Mouse (Mus musculus): ENCODE results near the gene Klf1.
"Not testable (repeated sequence)": the region's sequence is repeated elsewhere in the genome, so short reads cannot be mapped to it uniquely, and the experiment has no call there.

Gene Klf1

DNA sequence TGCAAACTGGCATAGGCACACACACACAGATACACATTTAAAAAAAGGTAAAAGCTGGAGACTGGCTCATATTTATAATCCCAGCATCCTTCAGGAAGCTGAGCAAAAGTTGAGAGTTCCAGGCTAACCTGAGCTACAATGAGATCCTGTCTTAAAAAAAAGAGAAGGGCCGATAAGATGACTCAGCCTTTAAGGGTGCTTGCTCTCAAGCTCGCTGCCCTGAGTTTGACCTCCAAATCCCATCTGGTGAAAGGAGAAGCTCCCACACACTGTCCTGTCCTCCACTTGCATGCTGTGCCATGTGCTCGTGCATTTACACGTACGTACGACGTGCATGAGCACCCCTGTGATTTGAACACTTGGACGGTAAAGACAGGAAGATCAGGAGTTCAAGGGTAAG is 5.8 kb downstream of the Klf1 start:
- no peak for DNase-seq (ENCODE audit: low spot score)

DNA sequence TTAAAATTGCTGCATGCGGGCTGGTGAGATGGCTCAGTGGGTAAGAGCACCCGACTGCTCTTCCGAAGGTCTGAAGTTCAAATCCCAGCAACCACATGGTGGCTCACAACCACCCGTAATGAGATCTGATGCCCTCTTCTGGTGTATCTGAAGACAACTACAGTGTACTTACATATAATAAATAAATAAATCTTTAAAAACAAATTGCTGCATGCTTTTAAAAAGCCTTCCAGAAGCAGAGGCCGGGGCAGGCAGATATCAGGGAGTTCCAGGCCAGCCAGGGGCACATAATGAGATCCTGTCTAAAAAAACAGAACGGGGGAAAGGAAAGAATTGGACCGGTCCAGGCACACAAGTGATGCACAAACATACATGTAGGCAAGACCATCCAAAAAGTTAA is 6.3 kb downstream of the Klf1 start:
- DNase-seq (ENCODE audit: low spot score): not testable (repeated sequence)

DNA sequence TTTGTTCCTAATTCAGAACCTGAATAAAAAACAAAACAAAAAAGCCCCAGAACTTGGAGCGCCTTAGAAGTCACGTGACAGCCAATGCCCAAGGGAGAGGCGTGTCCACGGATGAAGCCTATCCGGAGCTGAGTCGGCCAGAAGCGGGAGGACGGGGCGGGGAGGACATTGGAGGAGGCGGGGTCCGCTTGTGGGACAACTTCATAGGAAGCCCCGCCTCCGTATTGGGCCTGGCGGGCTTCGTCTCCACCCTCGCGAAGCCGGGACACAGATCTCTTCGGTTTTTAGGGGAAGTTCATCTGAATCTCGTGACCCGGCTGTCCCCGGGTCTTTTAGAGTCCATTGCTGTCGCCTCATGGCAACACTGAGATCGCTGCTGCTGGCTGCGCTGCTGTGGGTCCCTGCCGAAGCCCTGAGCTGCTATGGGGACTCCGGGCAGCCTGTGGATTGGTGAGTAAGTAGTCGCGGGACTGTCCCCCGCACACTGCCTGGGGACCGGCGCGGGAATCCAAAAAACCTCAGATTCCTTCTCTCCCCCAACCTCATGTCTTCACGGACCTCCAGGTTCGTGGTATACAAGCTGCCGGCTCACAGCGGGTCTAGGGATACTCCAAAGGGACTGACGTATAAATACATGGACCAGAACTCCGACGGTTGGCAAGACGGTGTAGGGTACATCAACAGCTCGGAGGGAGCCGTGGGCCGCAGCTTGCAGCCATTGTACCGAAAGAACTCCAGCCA is 6.9 kb downstream of the Klf1 start, which contains the start of gene Dnase2a:
TSS of gene Dnase2a (plus strand) at position 140 of the 741 bp plus-strand sequence.
- peak; percentile 99 for DNase-seq (ENCODE audit: low spot score)

DNA sequence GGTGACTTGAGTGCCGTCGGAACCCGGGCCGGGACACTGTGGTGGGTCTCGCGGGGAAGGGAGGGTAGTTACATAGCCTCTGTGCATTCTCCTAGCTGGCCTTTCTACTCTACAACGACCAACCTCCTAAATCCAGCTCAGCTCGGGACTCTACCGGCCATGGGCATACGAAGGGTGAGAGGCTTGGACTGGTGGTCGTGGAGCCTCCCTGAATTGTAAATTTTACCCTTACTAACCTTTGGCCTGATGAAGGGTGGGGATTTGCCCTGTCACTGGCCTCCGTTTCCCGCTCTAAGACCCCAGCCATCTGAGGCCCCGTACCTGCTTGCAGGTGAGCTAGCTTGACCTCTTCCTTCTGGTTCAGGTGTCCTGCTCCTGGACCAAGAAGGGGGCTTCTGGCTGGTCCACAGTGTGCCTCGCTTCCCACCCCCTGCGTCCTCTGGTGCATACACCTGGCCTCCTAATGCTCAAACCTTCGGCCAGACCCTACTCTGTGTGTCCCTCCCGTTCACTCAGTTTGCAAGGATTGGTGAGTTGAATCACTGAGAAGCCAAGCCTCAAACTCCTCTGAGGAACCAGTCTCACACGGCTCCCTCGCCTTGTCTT is 7.5 kb downstream of the Klf1 start:
- no peak for DNase-seq (ENCODE audit: low spot score)

DNA sequence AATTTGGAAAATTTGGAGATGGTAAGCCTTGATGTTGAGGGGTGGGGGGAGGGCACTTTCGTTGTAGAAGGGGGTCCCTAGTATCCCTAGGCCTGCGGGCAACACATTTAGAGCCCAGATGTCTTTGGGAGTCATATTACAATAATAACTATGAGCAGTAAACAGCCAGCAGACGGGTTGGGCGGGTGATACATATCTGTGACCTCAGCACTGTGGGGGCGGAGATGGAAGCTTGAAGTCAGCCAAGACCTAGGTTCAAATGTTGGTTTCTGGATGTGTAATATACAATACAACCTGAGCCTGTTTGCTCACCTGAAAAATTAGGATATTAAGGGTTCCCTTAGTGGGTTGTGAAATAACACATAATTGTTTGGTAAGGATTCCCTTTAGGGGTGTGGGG is 8.2 kb downstream of the Klf1 start:
- no peak for DNase-seq (ENCODE audit: low spot score)

DNA sequence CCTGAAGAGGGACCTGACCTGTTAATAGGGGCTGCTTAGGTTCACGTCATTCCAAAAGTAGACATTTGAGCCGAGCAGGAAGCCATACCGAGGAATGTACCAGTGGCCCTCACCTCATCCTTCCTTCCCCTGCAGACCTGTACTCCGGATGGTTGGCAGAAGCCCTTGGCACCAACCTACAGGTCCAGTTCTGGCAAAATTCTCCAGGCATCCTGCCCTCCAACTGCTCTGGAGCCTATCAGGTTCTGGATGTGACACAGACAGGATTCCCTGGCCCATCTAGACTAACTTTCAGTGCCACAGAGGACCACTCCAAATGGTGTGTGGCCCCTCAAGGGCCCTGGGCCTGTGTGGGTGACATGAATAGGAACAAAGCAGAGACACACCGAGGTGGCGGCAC is 8.8 kb downstream of the Klf1 start:
- no peak for DNase-seq (ENCODE audit: low spot score)

DNA sequence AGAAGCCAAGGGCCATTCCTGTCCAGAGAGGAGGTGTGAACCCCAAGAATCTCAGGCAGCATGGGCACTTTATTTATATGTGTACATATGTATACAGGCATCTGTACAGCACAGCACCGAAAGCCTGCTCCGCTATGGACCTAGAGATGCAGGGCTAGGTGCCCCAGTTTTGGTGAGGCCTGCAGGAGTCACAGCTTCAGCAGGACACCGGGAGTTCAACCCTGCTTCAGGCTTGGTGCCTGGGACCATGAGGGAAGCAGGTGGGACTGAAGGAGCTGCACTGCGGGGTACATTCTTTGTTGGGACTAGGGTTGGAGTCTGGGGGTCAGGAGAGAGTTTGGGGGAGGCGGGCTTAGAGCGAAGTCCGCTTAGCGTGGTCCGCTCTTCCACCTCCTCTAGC is 10.1 kb downstream of the Klf1 start:
- no peak for DNase-seq (ENCODE audit: low spot score)

DNA sequence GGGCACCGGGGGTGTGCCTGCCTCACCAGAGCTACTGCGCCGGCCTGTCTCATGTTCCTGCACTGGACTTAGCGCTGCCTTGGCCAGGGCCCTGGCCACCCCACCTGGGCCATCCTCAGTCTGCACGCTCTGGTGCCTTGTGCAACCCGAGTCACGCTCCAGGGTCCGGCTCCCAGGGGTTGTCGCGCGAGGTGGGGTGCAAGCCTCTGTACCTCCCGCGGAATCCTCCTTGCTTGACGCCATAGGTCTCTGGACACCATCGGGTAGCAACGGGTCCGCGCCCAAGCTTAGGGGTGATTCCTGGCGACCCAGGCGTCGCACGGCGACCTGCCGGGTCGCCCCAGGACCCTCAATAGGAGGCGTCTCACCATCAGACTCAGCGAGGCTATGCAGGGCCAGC is 10.7 kb downstream of the Klf1 start:
- no peak for DNase-seq (ENCODE audit: low spot score)

DNA sequence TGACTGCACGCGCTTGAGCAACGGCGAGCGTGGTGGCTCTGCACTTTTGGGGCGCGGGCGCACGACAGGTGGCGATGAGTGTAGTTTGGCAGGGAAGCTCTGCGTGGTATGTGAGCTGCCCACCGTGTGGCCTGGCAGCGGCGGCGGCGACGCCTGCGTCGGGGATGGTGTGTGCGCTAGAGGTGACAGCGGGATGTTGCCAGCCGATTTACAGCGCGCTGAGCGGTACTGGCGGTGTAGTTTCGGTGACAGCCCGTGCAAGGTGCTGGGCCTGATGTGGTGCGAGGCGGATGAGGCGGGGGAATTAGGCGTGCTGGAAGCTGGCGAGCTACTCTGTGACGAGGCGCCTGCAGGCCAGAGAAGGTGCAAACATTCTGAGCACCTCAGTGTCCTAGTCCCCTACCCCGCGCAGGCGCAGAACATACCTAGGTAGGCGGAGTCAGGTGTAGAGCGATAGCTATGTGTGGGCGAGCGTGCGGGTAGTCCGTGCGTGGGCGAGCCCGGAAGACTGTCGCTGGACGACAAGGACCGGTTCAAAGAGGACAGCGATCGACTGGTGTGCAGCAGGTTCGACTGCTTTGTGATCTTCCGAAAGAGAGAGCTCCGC is 11.3 kb downstream of the Klf1 start:
- DNase-seq (ENCODE audit: low spot score): peak; percentile 86

DNA sequence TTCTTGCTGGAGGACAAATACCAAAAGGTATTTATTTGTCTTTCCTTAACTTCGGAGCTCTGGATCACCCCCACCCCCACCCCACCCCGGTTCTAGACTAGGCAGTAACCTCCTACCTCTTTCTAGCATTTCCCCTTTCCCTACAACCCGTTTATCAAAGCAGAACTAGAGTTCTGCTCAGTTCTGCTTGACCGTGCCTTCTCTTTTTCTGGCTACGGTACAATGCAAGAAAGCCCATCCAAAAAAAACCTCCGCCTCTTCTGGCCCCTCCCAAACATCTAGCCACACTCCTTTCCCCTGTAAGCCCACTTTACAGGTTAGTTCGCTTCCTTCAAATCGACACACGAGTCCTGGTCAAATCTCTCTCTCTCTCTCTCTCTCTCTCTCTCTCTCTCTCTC is 11.8 kb downstream of the Klf1 start:
- DNase-seq (ENCODE audit: low spot score): peak; percentile 17

DNA sequence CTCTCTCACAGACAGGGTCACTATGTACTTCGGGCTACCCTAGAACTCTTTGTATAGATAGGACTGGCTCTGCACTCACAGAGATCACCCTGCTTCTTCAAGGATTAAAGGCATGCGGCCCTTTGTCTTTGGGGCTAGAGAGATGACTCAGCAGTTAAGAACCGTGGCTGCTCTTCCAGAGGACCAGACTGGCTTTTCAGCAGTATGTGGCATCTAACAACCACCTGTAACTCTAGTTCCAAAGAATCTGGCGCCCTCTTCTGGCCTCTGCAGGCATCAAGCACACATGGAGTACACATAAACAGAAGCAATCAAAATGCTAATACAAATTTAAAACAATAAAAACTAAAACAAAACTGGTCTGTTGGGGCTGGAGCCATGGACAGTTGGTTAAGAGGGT is 12.2 kb downstream of the Klf1 start:
- DNase-seq (ENCODE audit: low spot score): peak; percentile 32

DNA sequence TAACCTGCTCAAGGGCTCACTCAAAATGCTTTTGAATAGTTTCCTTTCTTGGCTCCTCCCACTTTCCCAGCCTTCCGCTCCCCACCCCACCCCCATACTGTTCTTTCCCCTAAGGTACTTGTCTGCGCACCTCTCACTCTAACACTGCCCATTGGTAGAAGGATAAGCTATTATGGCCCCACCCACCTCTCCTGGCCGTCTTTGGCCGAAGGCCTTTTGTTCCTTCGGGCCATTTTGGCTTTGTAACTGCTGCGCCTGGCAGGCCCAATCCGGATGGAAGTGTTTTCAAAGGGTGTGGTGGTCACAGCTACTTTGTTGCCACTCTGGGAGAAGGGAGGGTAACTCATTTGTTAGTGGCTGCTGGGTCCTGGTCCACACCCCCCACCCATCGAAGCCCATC is 13.5 kb downstream of the Klf1 start:
- peak; percentile 47 for DNase-seq (ENCODE audit: low spot score)

DNA sequence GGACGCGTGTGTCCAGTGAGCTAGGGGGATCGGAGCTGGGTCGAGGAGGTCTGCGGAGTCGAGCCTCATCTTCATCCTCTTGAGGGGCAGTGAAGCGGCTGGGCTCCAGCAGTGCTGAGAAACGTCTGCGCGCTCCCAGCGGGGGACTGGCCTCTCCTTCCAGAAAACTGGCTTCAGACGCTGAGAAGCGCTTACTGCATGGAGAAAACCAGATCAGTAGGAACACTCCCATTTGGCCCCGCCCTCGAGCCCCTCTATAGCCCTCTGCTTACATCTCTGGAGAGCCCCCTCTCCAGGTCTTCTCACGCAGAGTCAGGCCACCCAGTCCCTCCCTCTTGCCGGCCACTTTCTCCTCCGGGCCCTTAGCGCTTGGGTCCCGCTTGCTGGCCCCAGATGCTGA is 16.1 kb downstream of the Klf1 start:
- DNase-seq (ENCODE audit: low spot score): no peak

DNA sequence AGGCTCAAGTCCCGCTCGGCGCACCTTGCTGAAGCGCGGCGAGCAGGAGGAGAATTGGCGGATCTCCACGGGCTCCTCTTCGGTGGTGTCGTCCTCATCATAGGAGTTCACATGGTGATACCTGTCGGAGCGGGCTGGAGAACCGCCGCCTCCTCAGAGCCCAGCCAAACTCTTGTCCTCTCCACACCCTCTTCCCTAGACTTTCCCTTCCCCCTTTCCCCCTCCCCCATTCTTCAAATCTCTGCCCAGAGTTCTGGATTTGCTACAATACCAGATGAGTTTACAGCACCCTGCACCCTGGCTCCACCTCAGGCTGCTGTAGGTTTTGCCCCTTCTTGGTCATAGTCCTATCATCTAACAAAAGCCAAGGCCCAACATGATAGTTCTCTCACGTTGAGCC is 16.9 kb downstream of the Klf1 start:
- no peak for DNase-seq (ENCODE audit: low spot score)

DNA sequence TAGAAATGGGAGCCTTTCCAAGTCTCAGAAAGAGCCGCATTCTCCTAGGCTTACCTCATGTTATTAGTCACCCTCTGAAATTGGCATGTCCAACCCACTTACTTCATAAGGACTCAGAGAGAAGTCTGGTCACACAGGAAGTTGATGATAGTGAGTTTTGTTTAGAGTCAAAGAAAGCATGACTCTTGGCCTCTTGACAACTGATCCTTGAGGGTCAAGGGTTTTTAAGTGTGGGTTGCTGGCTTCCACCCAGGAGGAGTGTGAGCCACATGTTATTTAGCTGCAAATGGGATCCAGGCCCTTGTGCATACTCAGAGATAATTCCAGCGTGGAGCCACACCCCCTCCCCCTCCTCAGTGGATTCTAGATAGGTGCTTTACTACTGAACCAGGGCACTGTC is 19.9 kb downstream of the Klf1 start:
- peak; percentile 84 for DNase-seq (ENCODE audit: low spot score)

DNA sequence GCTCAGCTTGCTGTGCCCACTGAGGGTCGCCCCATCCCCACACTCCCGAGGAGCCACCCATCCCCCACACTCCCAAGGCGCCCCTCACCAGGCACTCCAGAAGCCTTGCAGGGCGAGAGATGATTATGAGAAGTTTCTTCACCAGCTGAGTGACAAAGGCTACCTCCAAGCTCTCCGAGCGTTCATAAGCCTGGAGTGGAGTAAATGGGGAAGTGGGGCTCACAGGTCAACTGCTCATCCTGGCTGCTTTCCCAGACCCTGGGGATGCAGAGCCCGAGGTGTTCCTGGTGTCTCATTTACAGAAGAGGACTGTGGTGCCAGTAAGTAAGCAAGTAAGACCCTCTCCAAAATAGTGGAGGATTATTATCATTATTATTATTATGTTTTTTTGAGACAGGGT is 23.8 kb downstream of the Klf1 start:
- DNase-seq (ENCODE audit: low spot score): no peak

DNA sequence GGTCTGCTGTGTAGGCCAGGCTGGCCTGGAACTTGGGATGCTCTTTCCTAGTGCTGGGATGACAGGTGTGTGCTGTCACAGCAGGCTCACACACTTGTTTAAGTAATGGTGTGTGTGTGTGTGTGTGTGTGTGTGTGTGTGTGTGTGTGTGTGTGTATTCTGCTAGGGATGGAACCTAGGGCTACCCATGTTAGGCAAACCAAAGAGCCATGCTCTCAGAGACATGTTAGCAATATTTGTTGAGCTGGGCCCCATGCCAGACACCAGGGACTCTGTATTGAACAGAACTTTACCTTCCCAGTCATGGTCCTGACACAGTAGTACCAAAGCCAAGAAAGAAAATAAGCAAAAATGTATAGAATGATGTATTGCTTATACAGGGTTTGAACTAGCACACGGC is 25.8 kb downstream of the Klf1 start:
- DNase-seq (ENCODE audit: low spot score): no peak

DNA sequence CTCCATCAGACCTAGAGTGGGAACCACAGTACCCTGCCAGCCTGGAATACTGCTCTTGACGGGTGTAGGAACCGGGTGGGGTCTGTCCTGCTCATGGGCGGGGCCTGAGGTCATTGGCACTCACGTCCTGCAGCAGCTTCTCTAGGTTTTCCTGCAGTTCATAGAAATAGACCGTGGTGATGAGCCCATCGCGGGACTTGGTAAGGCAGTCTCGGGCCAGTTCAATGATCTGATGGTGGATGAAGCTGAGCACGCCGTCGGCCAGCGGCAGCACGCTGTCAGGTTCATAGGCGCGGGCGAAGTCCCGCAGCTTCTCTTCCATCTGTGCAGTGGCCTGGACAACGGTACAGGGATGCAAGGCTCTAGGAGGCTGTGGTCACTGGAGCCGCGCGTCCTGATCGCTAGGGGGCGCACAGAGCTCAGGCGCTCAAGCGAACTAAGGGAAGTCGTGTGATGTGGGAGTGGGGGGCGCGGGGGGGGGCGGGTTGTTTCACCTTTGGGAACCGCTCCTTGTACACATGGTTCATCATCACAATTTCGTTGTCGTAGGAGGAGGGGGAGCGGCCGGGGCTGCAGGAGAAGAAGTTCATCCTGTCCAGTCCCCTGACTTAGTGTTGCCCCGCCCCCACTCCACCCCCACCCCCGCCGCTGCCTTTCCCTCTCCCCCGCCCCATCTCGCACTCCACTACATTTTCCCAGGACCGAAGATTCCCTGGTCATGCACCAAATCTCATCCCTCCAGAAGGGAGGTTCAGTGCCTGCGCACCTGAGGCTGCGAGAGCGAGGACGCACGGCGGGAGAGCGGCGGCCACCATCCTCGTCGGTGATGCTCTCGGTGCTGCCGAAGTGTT is 27.0 kb downstream of the Klf1 start:
- DNase-seq (ENCODE audit: low spot score): peak; percentile 56

DNA sequence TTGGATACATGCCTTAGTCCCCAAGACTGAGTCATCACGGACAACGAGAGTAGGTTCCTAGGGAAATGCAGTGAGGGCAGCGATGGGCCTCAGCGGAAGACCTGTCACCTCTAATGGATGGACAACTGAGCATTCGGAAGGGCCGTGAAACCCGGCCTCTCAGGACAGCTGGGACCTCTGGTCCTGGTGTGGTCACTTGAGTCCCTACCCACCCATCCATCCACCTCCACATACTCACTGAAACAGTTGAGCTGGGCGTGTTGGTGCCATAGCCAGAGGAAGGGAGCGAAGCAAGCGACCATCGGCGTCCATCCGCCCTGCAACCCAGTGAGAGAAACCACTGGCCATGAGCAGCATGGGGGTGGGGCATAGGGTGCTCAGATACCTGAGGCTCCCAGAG is 28.9 kb downstream of the Klf1 start:
- DNase-seq (ENCODE audit: low spot score): no peak

DNA sequence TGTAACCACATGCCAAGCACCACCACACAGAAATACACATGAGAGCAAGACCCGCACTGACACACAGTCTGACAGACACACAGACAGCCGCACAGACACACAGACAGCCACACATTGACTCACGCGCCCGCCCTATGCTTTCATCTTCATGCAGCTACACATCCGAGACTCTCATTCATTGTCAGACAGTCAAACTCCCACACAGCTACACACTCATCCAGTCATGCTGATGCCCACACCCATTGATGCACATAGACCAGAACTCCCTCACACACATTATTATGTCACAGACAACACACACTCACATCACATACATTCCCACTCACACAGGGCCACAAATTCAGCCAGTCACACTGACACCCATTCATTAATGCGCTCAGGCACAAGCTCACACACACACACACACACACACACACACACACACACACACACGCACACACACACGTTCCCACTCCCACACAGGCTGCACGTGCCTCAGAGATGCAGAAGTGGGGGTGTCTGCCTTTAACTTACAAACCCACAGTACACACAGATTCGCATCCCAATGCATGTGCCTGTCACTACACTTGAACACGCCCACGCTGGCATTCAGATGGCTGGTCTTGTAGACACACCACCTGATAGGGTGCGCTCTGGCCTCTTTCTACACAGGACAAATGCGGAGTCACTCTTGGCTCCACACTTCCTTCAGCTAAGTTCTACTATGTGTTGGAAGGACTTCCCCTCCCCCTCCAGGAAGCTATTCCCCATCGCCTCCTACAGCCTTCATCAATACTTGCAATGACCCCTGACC is 32.2 kb downstream of the Klf1 start:
- no peak for DNase-seq (ENCODE audit: low spot score)

DNA sequence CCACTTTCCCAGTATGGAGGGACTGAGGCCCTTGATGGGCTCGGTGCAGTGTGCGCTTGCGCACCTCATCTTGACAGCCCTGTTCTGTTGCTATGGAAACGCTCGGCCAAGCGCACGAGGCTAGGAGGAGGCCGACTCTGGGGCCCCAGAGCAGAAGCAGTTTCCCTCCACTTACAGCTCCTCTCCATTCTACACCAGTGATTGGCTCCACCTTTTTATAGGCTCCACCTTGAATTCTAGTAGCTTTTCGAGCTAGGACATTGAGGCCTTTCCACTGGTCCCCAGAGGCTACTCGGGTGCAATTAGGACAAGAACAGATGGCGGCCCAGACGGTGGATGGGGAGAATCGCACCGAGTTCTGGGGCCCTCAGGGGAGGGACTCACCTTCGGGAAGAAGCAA is 33.1 kb downstream of the Klf1 start:
- DNase-seq (ENCODE audit: low spot score): no peak

DNA sequence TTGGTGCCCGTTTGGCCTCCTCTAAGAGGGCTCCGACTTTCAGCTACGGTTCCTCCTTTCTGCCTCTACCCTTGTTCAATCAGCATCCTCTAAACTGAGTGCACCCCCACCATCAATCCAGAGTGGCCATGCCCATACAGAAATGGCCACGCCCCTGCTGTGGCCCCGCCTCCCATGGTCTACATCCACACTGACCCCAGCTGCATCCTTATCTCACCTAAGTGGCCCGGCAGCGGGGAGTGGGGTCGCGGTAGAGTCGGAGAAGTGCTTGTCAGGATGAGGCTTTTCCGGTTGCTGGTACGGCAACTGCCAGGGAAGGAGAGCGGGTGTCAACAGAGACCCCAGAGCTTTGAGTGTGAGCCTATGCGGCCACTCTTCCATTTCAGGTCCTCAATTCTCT is 33.8 kb downstream of the Klf1 start:
- DNase-seq (ENCODE audit: low spot score): no peak
